Mouse (Mus musculus): Measurements from ENCODE around the gene Ugt8a. TPM values are rescaled to one million over a fixed set of nuclear protein-coding genes. Genes with fewer than 3 reads are reported as not detected.

Ugt8a gene
- polyA plus RNA-seq, 1 experiment from 2014 or later: 0.16 TPM

GRCm38 (mm10) chr3:125935796-125936195, 2.6 kb downstream of the Ugt8a start:
- Histone ChIP-seq H3K36me3 (no peaks in the 10 kb centered on the region), H3K27me3 (peaks cover 34% of the 10 kb centered on the region), H3K4me2 (no peak overlapping the region), H3K9me3 (replicated peaks) (no peaks in the 10 kb centered on the region), H3K4me1 (replicated peaks) (peaks cover 4% of the 10 kb centered on the region), H3K4me3 (replicated peaks) (no peak overlapping the region), H3K9ac (no peak overlapping the region), H3K27ac (no peak overlapping the region)
- ATAC-seq (ENCODE audit: low read depth) (no peak), DNase-seq (no peak)

- Histone ChIP-seq H3K36me3 (no peaks in the 10 kb centered on the region), H3K9ac (no peak overlapping the region), H3K4me2 (no peak overlapping the region), H3K27me3 (peaks cover 14% of the 10 kb centered on the region), H3K4me3 (replicated peaks) (no peak overlapping the region), H3K27ac (no peak overlapping the region), H3K4me1 (replicated peaks) (no peaks in the 10 kb centered on the region), H3K9me3 (replicated peaks) (no peaks in the 10 kb centered on the region)
- ATAC-seq (ENCODE audit: low read depth): peak; percentile 61; the same call in 1 of the 2 replicates
- 67% methylated on average over 3 of the region's 3 CpGs for WGBS (ENCODE audit: insufficient replicate concordance)
- DNase-seq: no peak
Observed at GRCm38 (mm10) chr3:125932594-125933237, 5.7 kb downstream of the Ugt8a start.

GRCm38 (mm10) chr3:125931059-125931458, 7.4 kb downstream of the Ugt8a start:
- Histone ChIP-seq H3K9ac (no peak overlapping the region), H3K27ac (no peak overlapping the region), H3K36me3 (no peaks in the 10 kb centered on the region), H3K9me3 (replicated peaks) (no peaks in the 10 kb centered on the region), H3K4me2 (no peak overlapping the region), H3K27me3 (0 out of 2 replicates have a peak, but pooled peaks cover 2% of the 10 kb centered on the region), H3K4me3 (replicated peaks) (no peak overlapping the region), H3K4me1 (replicated peaks) (no peaks in the 10 kb centered on the region)
- 35% methylated on average over 1 of the region's 1 CpGs for WGBS (ENCODE audit: insufficient replicate concordance)
- DNase-seq (no peak), ATAC-seq (ENCODE audit: low read depth) (no peak)

GRCm38 (mm10) chr3:125920876-125921275, 17.5 kb downstream of the Ugt8a start:
- Histone ChIP-seq H3K4me2 (no peak overlapping the region), H3K27ac (no peak overlapping the region), H3K4me3 (replicated peaks) (no peak overlapping the region), H3K9ac (no peak overlapping the region), H3K4me1 (replicated peaks) (no peaks in the 10 kb centered on the region), H3K36me3 (no peaks in the 10 kb centered on the region), H3K27me3 (no peaks in the 10 kb centered on the region), H3K9me3 (replicated peaks) (no peaks in the 10 kb centered on the region)
- ATAC-seq (ENCODE audit: low read depth) (no peak), DNase-seq (no peak)
- WGBS (ENCODE audit: insufficient replicate concordance): 52% methylated on average over 2 of the region's 2 CpGs

- Histone ChIP-seq H3K9ac (no peak overlapping the region), H3K27ac (no peak overlapping the region), H3K27me3 (no peaks in the 10 kb centered on the region), H3K4me2 (no peak overlapping the region), H3K4me1 (replicated peaks) (no peaks in the 10 kb centered on the region), H3K4me3 (replicated peaks) (no peak overlapping the region), H3K9me3 (replicated peaks) (no peaks in the 10 kb centered on the region), H3K36me3 (no peaks in the 10 kb centered on the region)
- ATAC-seq (ENCODE audit: low read depth) (no peak), DNase-seq (no peak)
- WGBS (ENCODE audit: insufficient replicate concordance): 58% methylated on average over 1 of the region's 1 CpGs
Observed at GRCm38 (mm10) chr3:125898976-125899375, 39.4 kb downstream of the Ugt8a start.

GRCm38 (mm10) chr3:125887109-125887508, 51.3 kb downstream of the Ugt8a start:
- 43% methylated on average over 2 of the region's 2 CpGs for WGBS (ENCODE audit: insufficient replicate concordance)
- Histone ChIP-seq H3K9ac (no peak overlapping the region), H3K4me2 (no peak overlapping the region), H3K9me3 (replicated peaks) (no peaks in the 10 kb centered on the region), H3K36me3 (no peaks in the 10 kb centered on the region), H3K4me1 (replicated peaks) (no peaks in the 10 kb centered on the region), H3K27ac (no peak overlapping the region), H3K27me3 (no peaks in the 10 kb centered on the region), H3K4me3 (replicated peaks) (no peak overlapping the region)
- no peak for DNase-seq
- ATAC-seq (ENCODE audit: low read depth): no peak

GRCm38 (mm10) chr3:125884879-125885278, 53.5 kb downstream of the Ugt8a start:
- H3K9me3 ChIP-seq (replicated peaks): no peaks in the 10 kb centered on the region

GRCm38 (mm10) chr3:125884423-125884822, 54.0 kb downstream of the Ugt8a start:
- Histone ChIP-seq H3K9ac (no peak overlapping the region), H3K27ac (no peak overlapping the region), H3K4me2 (no peak overlapping the region), H3K27me3 (no peaks in the 10 kb centered on the region), H3K36me3 (no peaks in the 10 kb centered on the region), H3K9me3 (replicated peaks) (no peaks in the 10 kb centered on the region), H3K4me3 (replicated peaks) (no peak overlapping the region), H3K4me1 (replicated peaks) (no peaks in the 10 kb centered on the region)
- ATAC-seq (ENCODE audit: low read depth): no peak
- 40% methylated on average over 2 of the region's 2 CpGs for WGBS (ENCODE audit: insufficient replicate concordance)
- DNase-seq: no peak

More at GRCm38 (mm10) chr3:125884879-125885278, 53.5 kb downstream of the Ugt8a start:
- no peaks in the 10 kb centered on the region for H3K36me3 ChIP-seq
- no peak overlapping the region for H3K4me2 ChIP-seq
- H3K4me3 ChIP-seq (replicated peaks): no peak overlapping the region
- H3K27me3 ChIP-seq: no peaks in the 10 kb centered on the region
- H3K9ac ChIP-seq: no peak overlapping the region
- H3K27ac ChIP-seq: no peak overlapping the region
- no peaks in the 10 kb centered on the region for H3K4me1 ChIP-seq (replicated peaks)
- 57% methylated on average over 2 of the region's 2 CpGs for WGBS (ENCODE audit: insufficient replicate concordance)
- no peak for ATAC-seq (ENCODE audit: low read depth)
- no peak for DNase-seq

GRCm38 (mm10) chr3:125883009-125883408, 55.4 kb downstream of the Ugt8a start:
- Histone ChIP-seq H3K4me3 (replicated peaks) (no peak overlapping the region), H3K36me3 (no peaks in the 10 kb centered on the region), H3K9ac (no peak overlapping the region), H3K9me3 (replicated peaks) (no peaks in the 10 kb centered on the region), H3K27ac (no peak overlapping the region), H3K4me1 (replicated peaks) (no peaks in the 10 kb centered on the region), H3K4me2 (no peak overlapping the region), H3K27me3 (no peaks in the 10 kb centered on the region)
- ATAC-seq (ENCODE audit: low read depth) (no peak), DNase-seq (no peak)

GRCm38 (mm10) chr3:125881835-125882234, 56.6 kb downstream of the Ugt8a start:
- ATAC-seq (ENCODE audit: low read depth): no peak
- no peak for DNase-seq
- Histone ChIP-seq H3K9ac (no peak overlapping the region), H3K4me1 (replicated peaks) (no peaks in the 10 kb centered on the region), H3K4me3 (replicated peaks) (no peak overlapping the region), H3K4me2 (no peak overlapping the region), H3K27me3 (no peaks in the 10 kb centered on the region), H3K9me3 (replicated peaks) (no peaks in the 10 kb centered on the region), H3K27ac (no peak overlapping the region), H3K36me3 (no peaks in the 10 kb centered on the region)

- Histone ChIP-seq H3K36me3 (no peaks in the 10 kb centered on the region), H3K4me2 (no peak overlapping the region), H3K27me3 (no peaks in the 10 kb centered on the region), H3K9ac (no peak overlapping the region), H3K4me3 (replicated peaks) (no peak overlapping the region), H3K4me1 (replicated peaks) (no peaks in the 10 kb centered on the region), H3K9me3 (replicated peaks) (no peaks in the 10 kb centered on the region), H3K27ac (no peak overlapping the region)
- ATAC-seq (ENCODE audit: low read depth) (no peak), DNase-seq (no peak)
- 71% methylated on average over 4 of the region's 4 CpGs for WGBS (ENCODE audit: insufficient replicate concordance)
Observed at GRCm38 (mm10) chr3:125874371-125874770, 64.0 kb downstream of the Ugt8a start.

- Histone ChIP-seq H3K4me1 (replicated peaks) (no peaks in the 10 kb centered on the region), H3K4me2 (no peak overlapping the region), H3K9ac (no peak overlapping the region), H3K4me3 (replicated peaks) (no peak overlapping the region), H3K36me3 (no peaks in the 10 kb centered on the region), H3K27ac (no peak overlapping the region), H3K27me3 (no peaks in the 10 kb centered on the region), H3K9me3 (replicated peaks) (no peaks in the 10 kb centered on the region)
- ATAC-seq (ENCODE audit: low read depth) (no peak), DNase-seq (no peak)
- 75% methylated on average over 4 of the region's 4 CpGs for WGBS (ENCODE audit: insufficient replicate concordance)
Observed at GRCm38 (mm10) chr3:125869873-125870272, 68.5 kb downstream of the Ugt8a start.

Data from liver, embryonic 13.5 days (tissue).